Mouse (Mus musculus) liver, embryonic 14.5 days (tissue): Measurements from ENCODE around the gene Nsmce3. TPM values are rescaled to one million over a fixed set of nuclear protein-coding genes. Genes with fewer than 3 reads are reported as not detected.

Source experiments
- ATAC-seq: fragments of 200-750 bp; cut with Nextera tagmentation; 2 replicates; pipeline ENCODE4 v1.8.0; 2017; ENCODE audit warnings: moderate number of reproducible peaks, mild to moderate bottlenecking, moderate library complexity; ENCODE audit not compliant: insufficient read depth
- DNase-seq, 3 experiments: peaks; one replicate each; pipeline ENCODE4 v3.0.0-alpha.2; 2012 to 2013; ENCODE audit warnings: low read depth in 3 of 3, low spot score in 3 of 3
- H3K27ac ChIP-seq: fragments of 300-500 bp; sonication (generic); 2 replicates; pipeline ENCODE4 v1.5.1; 2014; ENCODE audit warnings: moderate library complexity, mild to moderate bottlenecking, control low read depth, inconsistent platforms
- H3K27me3 ChIP-seq: fragments of 300-500 bp; sonication (generic); 2 replicates; pipeline ENCODE4 v1.6.1; 2014; ENCODE audit warnings: mild to moderate bottlenecking, low read length, moderate library complexity; ENCODE audit not compliant: control insufficient read depth, insufficient read depth
- H3K36me3 ChIP-seq: fragments of 300-500 bp; sonication (generic); replicated peaks from 2 replicates; pipeline ENCODE4 v1.6.1; 2014; ENCODE audit warnings: low read depth; ENCODE audit not compliant: control insufficient read depth, insufficient read depth
- H3K4me1 ChIP-seq, 2 experiments: fragments of 200-500 bp in 1 of 2; fragments of 300-500 bp in 1 of 2; sonication (generic) in 1 of 2; replicated peaks; 2 replicates each; pipeline ENCODE4 v1.6.1; 2012 to 2014; ENCODE audit warnings: antibody characterized with exemption in 1 of 2, inconsistent platforms in 1 of 2, low read length in 1 of 2; ENCODE audit not compliant: control insufficient read depth in 2 of 2, insufficient read depth in 2 of 2
- H3K4me2 ChIP-seq: fragments of 300-500 bp; sonication (generic); 2 replicates; pipeline ENCODE4 v1.6.1; 2014; ENCODE audit warnings: low read depth, mild to moderate bottlenecking, control low read depth, moderate library complexity
- H3K4me3 ChIP-seq, 2 experiments: fragments of 200-500 bp in 1 of 2; fragments of 300-500 bp in 1 of 2; sonication (generic) in 1 of 2; 2 replicates each; pipeline ENCODE4 v1.5.1; 2012 to 2014; ENCODE audit warnings: low read depth in 2 of 2, low read length in 2 of 2, mild to moderate bottlenecking in 2 of 2, control low read depth in 1 of 2, inconsistent platforms in 1 of 2, moderate library complexity in 1 of 2; ENCODE audit not compliant: insufficient read depth in 1 of 2
- H3K9ac ChIP-seq: fragments of 300-500 bp; sonication (generic); replicated peaks from 2 replicates; pipeline ENCODE4 v1.6.1; 2014; ENCODE audit warnings: mild to moderate bottlenecking, control low read depth, moderate library complexity
- H3K9me3 ChIP-seq: fragments of 300-500 bp; sonication (generic); 2 replicates; pipeline ENCODE4 v1.6.1; 2016; ENCODE audit warnings: low read length, mixed read lengths; ENCODE audit not compliant: control insufficient read depth
- CTCF ChIP-seq: IDR thresholded peaks from 2 replicates; pipeline ENCODE4 v1.5.1; 2016; ENCODE audit warnings: antibody characterized with exemption, low read depth, control low read depth
- EP300 ChIP-seq: IDR thresholded peaks from 2 replicates; pipeline ENCODE4 v1.6.1; 2016; ENCODE audit warnings: antibody characterized with exemption, low read depth
- WGBS: fragments of 180-500 bp; shearing (Covaris S2); extraction: QIAGEN DNeasy Blood & Tissue Kit; methylation state at CpG from one replicate; pipeline ENCODE4 v1.1.7; 2014; ENCODE audit not compliant: insufficient replicate concordance; 5-methylcytosine and 5-hydroxymethylcytosine counted together
- polyA plus RNA-seq, 2 experiments: library from polyadenylated mRNA; depleted of rRNA in 1 of 2; stranded (reverse) in 1 of 2; unstranded in 1 of 2; fragments of >200 nt; fragmentation: Nextera tagmentation in 1 of 2; extraction: Ambion mirVana in 1 of 2; gene quantifications; 2 replicates each; pipeline versions ENCODE4 v1.2.1 to v1.2.3; 2012 to 2014

Nsmce3 gene
- polyA plus RNA-seq (2012; rRNA removed) (2.6 and 3.0 TPM in 2 replicates), polyA plus RNA-seq (2014; fragmentation: Nextera tagmentation; extraction: Ambion mirVana) (5.1 and 5.3 TPM in 2 replicates)

DNA sequence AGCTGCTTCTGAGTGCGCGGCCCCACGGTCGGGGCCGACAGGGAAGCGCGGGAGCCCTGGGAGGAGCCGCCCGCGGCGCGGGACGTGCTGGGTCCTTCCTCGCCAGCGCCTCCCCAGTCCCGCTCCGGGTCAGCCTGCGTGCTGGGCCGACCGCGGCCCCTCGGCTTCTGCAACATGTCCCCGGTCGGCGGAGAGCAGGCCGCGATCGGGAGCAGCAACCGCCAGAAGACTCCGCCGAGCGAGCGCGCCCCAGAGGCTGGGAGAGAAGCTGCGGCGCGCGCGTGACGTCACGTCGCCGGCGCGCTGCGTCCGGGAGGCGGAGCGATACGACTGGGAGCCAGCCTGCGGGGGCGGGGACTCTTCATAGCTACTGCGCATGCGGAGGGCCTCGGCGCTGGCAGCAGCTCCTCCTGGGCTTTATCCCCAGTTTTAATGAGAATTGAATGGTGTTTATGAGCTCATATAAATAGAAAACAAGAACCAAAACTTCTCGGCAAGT lies at the start of gene Nsmce3:
Gene Nsmce3, minus strand, starts transcription at position 255 of the 499 bp plus-strand sequence.
- TF ChIP-seq CTCF (peak; percentile 21; the same call in 1 of the 2 replicates), EP300 (no peak)
- DNase-seq = peak; percentile 80 to 83 (median 82)
- ATAC-seq = peak; percentile 95
- Histone ChIP-seq H3K4me3 (peak within 1 kb of the TSS; percentile 86 to 97), H3K36me3 (no peaks in the 10 kb centered on the region), H3K9ac (peak within 1 kb of the TSS; percentile 96), H3K4me2 (peak within 1 kb of the TSS; percentile 80), H3K27me3 (no peaks in the 10 kb centered on the region), H3K4me1 (peaks cover 9 to 12% of the 10 kb centered on the region in 2 experiments), H3K27ac (peak within 1 kb of the TSS; percentile 70), H3K9me3 (no peaks in the 10 kb centered on the region)
- under 1% methylated on average over 47 of the region's 57 CpGs for WGBS

DNA sequence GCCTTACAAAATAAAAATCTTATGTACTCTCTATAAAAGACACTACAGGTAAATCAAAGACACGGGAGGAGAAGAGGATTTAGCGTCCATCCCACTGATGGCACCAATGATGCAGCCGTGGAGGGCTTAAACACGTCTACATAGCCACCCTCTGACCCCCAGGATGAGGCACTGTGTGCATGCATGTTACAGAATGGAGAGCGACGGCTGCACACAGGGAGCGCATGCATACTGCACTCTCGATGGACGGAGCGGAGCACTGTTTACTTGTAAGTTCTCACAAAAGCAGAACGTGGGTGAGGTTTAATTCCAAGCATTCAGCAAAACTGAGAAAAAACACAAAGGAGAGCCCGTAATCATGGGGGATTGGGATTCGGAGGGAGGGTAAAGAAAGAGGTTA lies 48.4 kb upstream of the Nsmce3 start:
- WGBS = 74% methylated on average over 13 of the region's 13 CpGs

DNA sequence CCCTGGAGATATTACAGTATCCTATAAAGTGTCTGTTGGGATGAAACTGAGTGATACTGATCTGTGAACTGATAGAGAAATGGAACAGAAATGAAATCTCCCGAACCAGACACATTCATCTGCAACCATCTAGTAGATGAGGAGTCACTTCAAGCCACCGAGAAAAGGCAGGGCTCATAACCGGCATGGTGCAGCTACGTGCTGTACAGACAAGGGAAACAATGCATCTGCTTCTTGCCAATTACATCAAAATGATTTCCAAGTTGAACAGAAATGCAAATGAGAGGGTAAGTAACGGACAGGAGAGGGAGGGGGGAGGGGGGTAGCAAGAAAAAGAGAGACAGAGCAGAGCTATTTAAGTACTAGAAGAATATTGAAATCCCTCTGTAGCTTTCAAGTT lies 47.9 kb upstream of the Nsmce3 start:
- Histone ChIP-seq H3K4me2 (no peak overlapping the region), H3K36me3 (no peaks in the 10 kb centered on the region), H3K27me3 (no peaks in the 10 kb centered on the region), H3K9ac (no peak overlapping the region), H3K27ac (no peak overlapping the region), H3K4me3 (no peak overlapping the region), H3K4me1 (no peaks in the 10 kb centered on the region), H3K9me3 (no peaks in the 10 kb centered on the region)
- DNase-seq = no peak
- WGBS = 62% methylated on average over 5 of the region's 5 CpGs
- no peak for TF ChIP-seq CTCF
- no peak for TF ChIP-seq EP300
- no peak for ATAC-seq

More for the DNA sequence above, 48.4 kb upstream of the Nsmce3 start:
- Histone ChIP-seq H3K27ac (no peak overlapping the region), H3K9me3 (no peaks in the 10 kb centered on the region), H3K36me3 (no peaks in the 10 kb centered on the region), H3K4me2 (no peak overlapping the region), H3K4me1 (no peaks in the 10 kb centered on the region), H3K27me3 (no peaks in the 10 kb centered on the region), H3K9ac (no peak overlapping the region), H3K4me3 (no peak overlapping the region)
- DNase-seq (no peak), ATAC-seq (no peak)
- TF ChIP-seq EP300 (no peak), CTCF (no peak)

DNA sequence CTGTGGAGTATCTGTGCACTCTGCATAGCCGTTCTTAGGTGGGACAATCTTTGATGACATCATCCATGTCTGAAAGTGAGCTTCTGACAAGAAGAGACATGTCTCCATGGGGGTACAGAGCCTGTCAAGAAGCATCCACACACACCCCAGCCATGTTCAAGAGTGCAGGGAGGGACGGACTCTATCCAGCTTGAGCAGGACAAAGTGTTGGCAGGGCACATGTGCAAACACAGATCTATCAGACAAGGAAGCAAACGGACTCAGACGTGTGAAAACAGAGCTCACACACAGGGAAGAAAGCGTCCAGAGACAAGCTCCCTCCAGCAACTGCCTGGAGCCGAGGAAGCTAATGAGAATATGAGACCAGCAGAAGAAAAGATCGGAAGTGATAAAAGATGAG lies 43.9 kb upstream of the Nsmce3 start:
- Histone ChIP-seq H3K4me3 (no peak overlapping the region), H3K4me1 (no peaks in the 10 kb centered on the region), H3K4me2 (no peak overlapping the region), H3K36me3 (no peaks in the 10 kb centered on the region), H3K27ac (no peak overlapping the region), H3K9me3 (no peaks in the 10 kb centered on the region), H3K27me3 (no peaks in the 10 kb centered on the region), H3K9ac (no peak overlapping the region)
- DNase-seq = no peak
- WGBS = 53% methylated on average over 7 of the region's 7 CpGs
- no peak for ATAC-seq
- TF ChIP-seq CTCF = no peak
- TF ChIP-seq EP300 = no peak

DNA sequence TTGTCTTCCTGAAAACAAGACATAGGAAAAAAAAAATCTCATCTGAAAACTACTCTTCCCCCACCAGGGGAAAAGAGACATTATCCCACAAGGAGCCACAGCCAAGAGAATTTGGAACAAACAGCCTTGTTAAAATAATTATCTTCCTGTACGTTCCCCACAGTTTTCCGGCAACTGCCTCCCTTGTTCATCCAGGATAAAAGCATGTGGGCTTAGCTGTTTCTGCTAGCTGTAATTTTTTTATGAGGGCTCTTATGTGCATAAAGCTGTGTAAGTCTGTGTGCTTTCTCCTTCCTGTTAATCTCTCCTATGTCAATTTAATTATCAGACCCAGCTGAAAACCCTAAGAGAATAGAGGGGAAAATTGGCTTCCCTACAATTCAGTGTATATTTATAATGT lies 42.3 kb upstream of the Nsmce3 start:
- DNase-seq = no peak
- whole genome bisulfite sequencing = 73% methylated on average over 2 of the region's 2 CpGs

More for the DNA sequence above, 42.3 kb upstream of the Nsmce3 start:
- Histone ChIP-seq H3K4me3 (no peak overlapping the region), H3K27ac (no peak overlapping the region), H3K9me3 (no peaks in the 10 kb centered on the region), H3K36me3 (no peaks in the 10 kb centered on the region), H3K4me1 (no peaks in the 10 kb centered on the region), H3K4me2 (no peak overlapping the region), H3K9ac (no peak overlapping the region), H3K27me3 (no peaks in the 10 kb centered on the region)
- no peak for ATAC-seq
- TF ChIP-seq EP300 (no peak), CTCF (no peak)
